Mouse (Mus musculus): ENCODE measurements around the gene Wfdc1.

DNA sequence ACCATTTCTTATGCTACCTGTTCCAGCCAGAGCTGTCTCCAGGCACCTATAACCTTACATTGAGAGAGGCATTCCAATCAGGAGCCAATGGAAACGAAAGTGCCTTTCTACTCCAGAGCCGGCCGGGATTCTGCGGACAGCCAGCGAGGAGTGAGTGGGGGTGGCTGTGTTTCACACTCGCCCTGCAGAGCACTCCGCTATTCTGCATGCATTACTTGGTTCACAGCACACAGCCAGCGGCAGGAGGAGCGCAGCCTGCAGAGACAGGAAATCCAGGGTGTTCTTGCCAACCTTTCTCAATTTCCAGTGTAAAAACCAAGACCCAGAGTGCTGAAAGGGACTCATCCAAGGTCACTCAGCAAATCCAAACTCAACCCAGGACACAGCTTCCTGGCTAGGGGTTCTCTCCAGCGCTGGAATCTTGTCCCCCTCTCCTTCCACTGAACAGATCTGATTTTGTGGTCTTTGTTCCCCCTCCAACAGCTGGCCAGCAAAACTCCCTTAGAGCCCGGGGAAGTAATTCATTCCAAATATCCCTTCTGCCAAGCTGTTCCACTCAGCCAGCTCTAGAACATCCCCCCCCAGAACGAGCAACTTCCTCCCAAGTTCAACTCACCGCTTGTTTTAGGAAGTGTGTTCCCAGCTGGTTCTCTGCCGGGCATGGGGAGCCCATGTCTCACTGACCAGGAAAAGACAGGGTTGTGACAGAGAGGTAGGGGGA lies 31.4 kb upstream of the Wfdc1 start:
- TF ChIP-seq CTCF (IDR thresholded peaks at IDR 0.05; ENCODE audit: borderline replicate concordance, control insufficient read depth, extremely low read depth, insufficient read depth, low read length, poor library complexity): no peak
- no peak for TF ChIP-seq POLR2A (IDR thresholded peaks at IDR 0.05; ENCODE audit: control insufficient read depth, extremely low read depth, insufficient read depth, low read length, poor library complexity)

Measured in thymus, adult 2 months (tissue).